ENCODE assay signal across 9 mouse cellular contexts in genomic region chr6:147263178-147263577, GRCm38 (mm10). TPM values are rescaled to one million over a fixed set of nuclear protein-coding genes. Genes with fewer than 3 reads are reported as not detected.
DNase-seq lines count a peak whose midpoint lies in the region; ATAC-seq and TF ChIP-seq lines count a peak whose summit lies in the region.
"Had no signal": no experiment of that assay in that cellular context is flagged by ENCODE, and none has a peak within 500 bp of the region (broad histone marks: within the 10 kb centered on the region; RNA-seq: fewer than 3 reads in every experiment).

No protein-coding gene starts in this region.

- peak overlapping the region; percentile 76 for H3K4me2 ChIP-seq in lung, postnatal 0 days (replicated peaks; ENCODE audit: low read depth, low read length)
- peak overlapping the region; percentile 95 for H3K4me2 ChIP-seq in forebrain, embryonic 13.5 days
- peak overlapping the region; percentile 96 for H3K4me2 ChIP-seq in neural tube, embryonic 12.5 days (replicated peaks)

- no peak for ATAC-seq in lung, postnatal 0 days
- peak; percentile 56 for ATAC-seq in forebrain, embryonic 13.5 days
- ATAC-seq in neural tube, embryonic 12.5 days (ENCODE audit: low FRiP score, low read depth), result peak; percentile 55

- H3K4me1 ChIP-seq in lung, postnatal 0 days (ENCODE audit: insufficient read depth, low read depth, low read length), result no peaks in the 10 kb centered on the region
- H3K4me1 ChIP-seq in forebrain, embryonic 13.5 days, result peaks cover 29% of the 10 kb centered on the region
- peaks cover 15% of the 10 kb centered on the region for H3K4me1 ChIP-seq in neural tube, embryonic 12.5 days

- no peak for TF ChIP-seq CTCF in lung, postnatal 0 days (IDR thresholded peaks at IDR 0.05)

- no peak overlapping the region for H3K9ac ChIP-seq in lung, postnatal 0 days (replicated peaks; ENCODE audit: low read depth)
- H3K9ac ChIP-seq in forebrain, embryonic 13.5 days, result peak overlapping the region; percentile 60
- H3K9ac ChIP-seq in neural tube, embryonic 12.5 days, result peak overlapping the region; percentile 35; the same call in 1 of the 2 replicates

- H3K36me3 ChIP-seq in lung, postnatal 0 days (ENCODE audit: insufficient read depth, low read length), result no peaks in the 10 kb centered on the region
- H3K36me3 ChIP-seq in forebrain, embryonic 13.5 days (ENCODE audit: poor library complexity, severe bottlenecking), result no peaks in the 10 kb centered on the region
- no peaks in the 10 kb centered on the region for H3K36me3 ChIP-seq in neural tube, embryonic 12.5 days

- TF ChIP-seq EP300 in lung, postnatal 0 days (IDR thresholded peaks at IDR 0.05), result no peak

- no peak overlapping the region for H3K27ac ChIP-seq in lung, postnatal 0 days (ENCODE audit: low read length)
- H3K27ac ChIP-seq in forebrain, embryonic 13.5 days, result no peak overlapping the region
- no peak overlapping the region for H3K27ac ChIP-seq in neural tube, embryonic 12.5 days

- H3K9me3 ChIP-seq in lung, postnatal 0 days (ENCODE audit: low read length), result no peaks in the 10 kb centered on the region
- H3K9me3 ChIP-seq in forebrain, embryonic 13.5 days (replicated peaks), result no peaks in the 10 kb centered on the region
- no peaks in the 10 kb centered on the region for H3K9me3 ChIP-seq in neural tube, embryonic 12.5 days

- WGBS in lung, postnatal 0 days, result under 1% methylated on average over 21 of the region's 21 CpGs
- 1% methylated on average over 21 of the region's 21 CpGs for WGBS in forebrain, embryonic 13.5 days
- WGBS in neural tube, embryonic 12.5 days, result under 1% methylated on average over 21 of the region's 21 CpGs

- peaks cover 15% of the 10 kb centered on the region for H3K27me3 ChIP-seq in lung, postnatal 0 days (replicated peaks; ENCODE audit: insufficient read depth, low read length)
- peaks cover 61% of the 10 kb centered on the region for H3K27me3 ChIP-seq in forebrain, embryonic 13.5 days
- H3K27me3 ChIP-seq in neural tube, embryonic 12.5 days (replicated peaks), result peaks cover 50% of the 10 kb centered on the region

- H3K4me3 ChIP-seq in lung, postnatal 0 days (ENCODE audit: low read depth, low read length), result peak overlapping the region; percentile 42
- peak overlapping the region; percentile 52 for H3K4me3 ChIP-seq in forebrain, embryonic 13.5 days
- peak overlapping the region; percentile 39 for H3K4me3 ChIP-seq in neural tube, embryonic 12.5 days
- H3K4me3 ChIP-seq: erythroblast, embryonic 14.5 days had no signal

- DNase-seq in adrenal gland, adult (ENCODE audit: inconsistent age in 2 of 2, low spot score in 1 of 2), result peak; percentile 17 to 69
- no peak for DNase-seq in adrenal gland, adult 8-10 months
- DNase-seq in lung, postnatal 0 days (ENCODE audit: low spot score), result peak; percentile 15
- no peak for DNase-seq in lung, postnatal 25 days (ENCODE audit: low spot score)
- peak; percentile 28 to 44 for DNase-seq in kidney, postnatal 4 days
- DNase-seq in spleen, postnatal 36 days (ENCODE audit: low spot score in 2 of 2), result no peak

RNA-seq across cellular contexts. Expression of gene Pthlh, which starts 0.8 kb away (rescaled TPM):
- under 1 TPM; 0.30 to 0.52 (median 0.41) TPM for total RNA-seq in adrenal gland, adult 8-10 months (2022)
- 1.2 and 1.5 TPM in 2 replicates for polyA plus RNA-seq in lung, postnatal 0 days (2015; fragmentation: Nextera tagmentation; extraction: Ambion mirVana)
- polyA plus RNA-seq in forebrain, embryonic 13.5 days (2015; fragmentation: Nextera tagmentation; extraction: Ambion mirVana), result 1.6 and 2.8 TPM in 2 replicates
- 1.7 and 2.2 TPM in 2 replicates for polyA plus RNA-seq in neural tube, embryonic 12.5 days (2016; fragmentation: Nextera tagmentation; extraction: Ambion mirVana)
- polyA plus RNA-seq: erythroblast, embryonic 14.5 days had no signal

Comparison
In these comparisons a context has a peak if more than half of its experiments do, and no peak if none do; other contexts are left out.
1. DNase-seq: peak in adrenal gland, adult (2 of 2), lung, postnatal 0 days (single experiment) and kidney, postnatal 4 days (2 of 2); none in adrenal gland, adult 8-10 months (single experiment), lung, postnatal 25 days (single experiment) and spleen, postnatal 36 days (0 of 2).
2. Peak in every context shown above with its lines, with median percentiles within 50 percentile points of each other: H3K4me2 ChIP-seq and H3K4me3 ChIP-seq.